Mouse (Mus musculus) liver, embryonic 14.5 days (tissue): ENCODE measurements around the gene Tnr. TPM values are rescaled to one million over a fixed set of nuclear protein-coding genes. Genes with fewer than 3 reads are reported as not detected.

ENCODE experiments used
- ATAC-seq: fragments of 200-750 bp; cut with Nextera tagmentation; 2 replicates; pipeline ENCODE4 v1.8.0; 2017; ENCODE audit warnings: moderate number of reproducible peaks, mild to moderate bottlenecking, moderate library complexity; ENCODE audit not compliant: insufficient read depth
- DNase-seq, 3 experiments: peaks; one replicate each; pipeline ENCODE4 v3.0.0-alpha.2; 2012 to 2013; ENCODE audit warnings: low read depth in 3 of 3, low spot score in 3 of 3
- H3K27ac ChIP-seq: fragments of 300-500 bp; sonication (generic); 2 replicates; pipeline ENCODE4 v1.5.1; 2014; ENCODE audit warnings: moderate library complexity, mild to moderate bottlenecking, control low read depth, inconsistent platforms
- H3K27me3 ChIP-seq: fragments of 300-500 bp; sonication (generic); 2 replicates; pipeline ENCODE4 v1.6.1; 2014; ENCODE audit warnings: mild to moderate bottlenecking, low read length, moderate library complexity; ENCODE audit not compliant: control insufficient read depth, insufficient read depth
- H3K36me3 ChIP-seq: fragments of 300-500 bp; sonication (generic); replicated peaks from 2 replicates; pipeline ENCODE4 v1.6.1; 2014; ENCODE audit warnings: low read depth; ENCODE audit not compliant: control insufficient read depth, insufficient read depth
- H3K4me1 ChIP-seq, 2 experiments: fragments of 200-500 bp in 1 of 2; fragments of 300-500 bp in 1 of 2; sonication (generic) in 1 of 2; replicated peaks; 2 replicates each; pipeline ENCODE4 v1.6.1; 2012 to 2014; ENCODE audit warnings: antibody characterized with exemption in 1 of 2, inconsistent platforms in 1 of 2, low read length in 1 of 2; ENCODE audit not compliant: control insufficient read depth in 2 of 2, insufficient read depth in 2 of 2
- H3K4me2 ChIP-seq: fragments of 300-500 bp; sonication (generic); 2 replicates; pipeline ENCODE4 v1.6.1; 2014; ENCODE audit warnings: low read depth, mild to moderate bottlenecking, control low read depth, moderate library complexity
- H3K4me3 ChIP-seq, 2 experiments: fragments of 200-500 bp in 1 of 2; fragments of 300-500 bp in 1 of 2; sonication (generic) in 1 of 2; 2 replicates each; pipeline ENCODE4 v1.5.1; 2012 to 2014; ENCODE audit warnings: low read depth in 2 of 2, low read length in 2 of 2, mild to moderate bottlenecking in 2 of 2, control low read depth in 1 of 2, inconsistent platforms in 1 of 2, moderate library complexity in 1 of 2; ENCODE audit not compliant: insufficient read depth in 1 of 2
- H3K9ac ChIP-seq: fragments of 300-500 bp; sonication (generic); replicated peaks from 2 replicates; pipeline ENCODE4 v1.6.1; 2014; ENCODE audit warnings: mild to moderate bottlenecking, control low read depth, moderate library complexity
- H3K9me3 ChIP-seq: fragments of 300-500 bp; sonication (generic); 2 replicates; pipeline ENCODE4 v1.6.1; 2016; ENCODE audit warnings: low read length, mixed read lengths; ENCODE audit not compliant: control insufficient read depth
- CTCF ChIP-seq: IDR thresholded peaks from 2 replicates; pipeline ENCODE4 v1.5.1; 2016; ENCODE audit warnings: antibody characterized with exemption, low read depth, control low read depth
- EP300 ChIP-seq: IDR thresholded peaks from 2 replicates; pipeline ENCODE4 v1.6.1; 2016; ENCODE audit warnings: antibody characterized with exemption, low read depth
- WGBS: fragments of 180-500 bp; shearing (Covaris S2); extraction: QIAGEN DNeasy Blood & Tissue Kit; methylation state at CpG from one replicate; pipeline ENCODE4 v1.1.7; 2014; ENCODE audit not compliant: insufficient replicate concordance; 5-methylcytosine and 5-hydroxymethylcytosine counted together
- polyA plus RNA-seq, 2 experiments: library from polyadenylated mRNA; depleted of rRNA in 1 of 2; stranded (reverse) in 1 of 2; unstranded in 1 of 2; fragments of >200 nt; fragmentation: Nextera tagmentation in 1 of 2; extraction: Ambion mirVana in 1 of 2; gene quantifications; 2 replicates each; pipeline versions ENCODE4 v1.2.1 to v1.2.3; 2012 to 2014

Tnr gene
- polyA plus RNA-seq, 2 experiments = 0.02 to 0.03 TPM

DNA sequence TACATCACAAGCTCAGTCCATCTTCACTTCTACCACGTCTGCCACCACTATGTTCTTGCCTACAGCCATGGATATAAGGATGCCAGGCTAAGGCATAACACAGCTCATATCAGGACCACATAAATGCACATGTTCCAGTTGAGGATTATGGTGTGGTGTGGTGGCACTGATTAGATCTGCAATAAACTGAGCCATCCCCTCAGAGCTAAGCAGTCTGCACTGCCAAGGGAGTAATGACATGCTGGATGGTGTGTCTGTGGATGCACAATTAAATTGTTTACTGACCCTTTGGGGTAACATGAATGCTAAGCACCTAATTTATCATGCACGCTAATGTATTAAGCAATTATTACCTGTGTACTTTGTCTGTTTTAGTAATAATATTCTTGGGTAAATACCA, 95.6 kb downstream of the Tnr start:
- Histone ChIP-seq H3K9me3 (no peaks in the 10 kb centered on the region), H3K4me3 (no peak overlapping the region), H3K4me1 (no peaks in the 10 kb centered on the region), H3K9ac (no peak overlapping the region), H3K27ac (no peak overlapping the region), H3K4me2 (no peak overlapping the region), H3K27me3 (no peaks in the 10 kb centered on the region), H3K36me3 (no peaks in the 10 kb centered on the region)
- TF ChIP-seq EP300 = no peak
- TF ChIP-seq CTCF = no peak
- 56% methylated on average over 2 of the region's 2 CpGs for WGBS
- DNase-seq (no peak), ATAC-seq (no peak)

DNA sequence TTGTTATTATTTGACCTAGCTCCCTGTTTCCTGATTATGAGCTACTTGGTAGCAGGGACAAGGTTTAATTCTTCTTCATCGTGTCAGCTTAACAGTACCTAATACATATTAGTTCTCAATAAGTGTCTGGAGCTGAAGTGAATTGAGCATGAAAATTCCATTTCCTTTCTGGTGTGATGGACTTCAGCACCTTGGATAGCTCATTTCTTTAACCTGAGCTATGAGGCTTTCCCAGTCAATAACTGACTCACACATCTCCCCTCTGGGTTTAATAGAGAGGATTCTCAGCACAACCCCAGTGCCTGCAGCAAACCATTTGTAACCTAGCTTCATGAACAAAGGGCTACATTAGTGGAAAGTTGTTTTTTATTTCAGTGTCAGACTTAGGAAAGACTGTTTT, 97.8 kb downstream of the Tnr start:
- H3K4me1 ChIP-seq = no peaks in the 10 kb centered on the region
- no peak for ATAC-seq
- WGBS = 46% methylated on average over 1 of the region's 1 CpGs
- H3K4me3 ChIP-seq = no peak overlapping the region
- no peak for DNase-seq
- H3K4me2 ChIP-seq = no peak overlapping the region
- no peak overlapping the region for H3K9ac ChIP-seq
- TF ChIP-seq EP300 (no peak), CTCF (no peak)
- no peaks in the 10 kb centered on the region for H3K9me3 ChIP-seq
- H3K36me3 ChIP-seq = no peaks in the 10 kb centered on the region
- H3K27me3 ChIP-seq = no peaks in the 10 kb centered on the region
- no peak overlapping the region for H3K27ac ChIP-seq

DNA sequence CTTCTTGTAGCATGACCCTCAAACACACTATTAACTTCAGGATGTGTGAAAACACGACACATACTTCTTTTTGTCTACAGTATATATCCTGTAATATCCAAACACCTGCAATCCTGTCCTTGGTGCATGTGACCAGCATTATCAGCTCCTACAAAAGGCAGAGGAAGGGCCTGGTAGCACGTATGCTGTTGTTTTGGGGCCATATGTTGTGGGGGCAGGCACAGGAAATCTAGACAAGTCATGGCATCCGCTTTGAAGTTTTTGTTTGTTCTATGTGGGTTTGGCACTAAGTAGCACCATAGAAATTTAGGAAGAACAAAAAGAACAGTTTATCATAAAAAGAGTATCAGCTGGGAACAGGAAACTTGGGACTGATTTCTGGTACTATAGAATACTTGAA, 105.5 kb downstream of the Tnr start:
- H3K4me2 ChIP-seq = no peak overlapping the region
- no peaks in the 10 kb centered on the region for H3K36me3 ChIP-seq
- H3K4me3 ChIP-seq = no peak overlapping the region
- H3K4me1 ChIP-seq = no peaks in the 10 kb centered on the region
- no peak for DNase-seq
- 45% methylated on average over 3 of the region's 3 CpGs for WGBS
- no peaks in the 10 kb centered on the region for H3K9me3 ChIP-seq
- H3K27ac ChIP-seq = no peak overlapping the region
- ATAC-seq = no peak
- H3K27me3 ChIP-seq = no peaks in the 10 kb centered on the region
- TF ChIP-seq CTCF (no peak), EP300 (no peak)
- no peak overlapping the region for H3K9ac ChIP-seq

DNA sequence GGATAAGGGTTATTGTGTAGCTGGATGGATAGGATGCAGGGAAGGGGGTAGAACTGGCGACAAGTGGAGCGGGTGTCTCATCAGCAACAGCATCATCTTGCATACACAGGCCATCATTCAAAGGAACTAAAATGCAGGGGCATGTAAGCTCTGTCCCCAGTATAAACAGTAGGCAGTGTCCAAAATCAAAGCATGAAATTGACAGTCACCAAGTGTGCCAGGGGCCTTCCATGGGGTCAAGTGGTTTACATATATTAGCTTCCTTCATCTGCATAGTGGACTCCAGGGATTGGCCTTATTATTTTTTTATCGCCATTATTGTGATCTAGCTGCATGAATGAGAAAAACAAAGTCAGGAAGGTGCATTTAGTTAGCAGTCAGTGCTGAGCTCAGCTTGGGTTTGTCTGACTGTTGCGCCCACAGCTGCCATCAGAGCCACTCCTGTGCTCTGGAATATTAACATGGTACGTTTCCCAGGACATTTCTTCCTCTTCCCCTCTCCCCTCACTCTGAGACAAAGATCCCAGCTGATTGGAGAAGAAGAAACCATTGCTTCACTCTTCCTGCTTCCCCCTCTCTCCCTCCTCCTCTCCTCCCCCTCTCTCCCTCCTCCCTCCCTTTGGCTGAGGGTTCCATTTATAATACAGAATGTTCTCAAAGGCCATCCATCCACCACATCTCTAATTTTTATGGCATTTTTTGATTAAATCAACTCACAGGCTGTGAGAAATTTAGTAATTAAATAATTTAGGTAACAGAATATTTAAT, 106.4 kb downstream of the Tnr start:
- 50% methylated on average over 5 of the region's 5 CpGs for WGBS
- TF ChIP-seq EP300 (no peak), CTCF (no peak)
- Histone ChIP-seq H3K4me3 (no peak overlapping the region), H3K4me1 (no peaks in the 10 kb centered on the region), H3K27ac (no peak overlapping the region), H3K27me3 (no peaks in the 10 kb centered on the region), H3K9ac (no peak overlapping the region), H3K9me3 (no peaks in the 10 kb centered on the region), H3K4me2 (no peak overlapping the region), H3K36me3 (no peaks in the 10 kb centered on the region)
- no peak for DNase-seq
- no peak for ATAC-seq

DNA sequence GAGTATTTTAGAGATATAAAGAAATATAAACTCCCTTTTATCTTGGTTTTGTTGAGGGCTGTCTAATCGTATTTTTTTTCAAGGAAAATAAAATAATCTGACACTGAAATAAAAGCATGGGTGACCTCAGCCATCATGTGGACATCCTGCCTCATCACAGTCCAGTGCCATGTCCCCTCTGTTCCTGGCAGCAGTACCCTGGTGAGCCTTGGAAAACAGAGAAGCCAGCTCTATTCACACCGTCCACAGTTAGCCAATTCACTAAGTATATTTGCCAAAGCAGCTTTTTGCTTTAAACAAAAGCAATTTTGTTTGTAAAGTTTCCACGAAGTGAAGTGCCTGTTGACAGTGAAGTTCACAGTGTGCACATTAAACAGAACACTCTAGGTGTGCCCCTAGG, 109.0 kb downstream of the Tnr start:
- ATAC-seq = no peak
- WGBS = 41% methylated on average over 3 of the region's 3 CpGs
- DNase-seq = no peak
- Histone ChIP-seq H3K36me3 (no peaks in the 10 kb centered on the region), H3K9me3 (no peaks in the 10 kb centered on the region), H3K27me3 (no peaks in the 10 kb centered on the region), H3K4me3 (no peak overlapping the region), H3K4me1 (no peaks in the 10 kb centered on the region), H3K27ac (no peak overlapping the region), H3K4me2 (no peak overlapping the region), H3K9ac (no peak overlapping the region)
- TF ChIP-seq CTCF (no peak), EP300 (no peak)
